Mouse (Mus musculus) bone marrow, adult 2 months (tissue): ENCODE measurements around the gene Gcnt7.

ENCODE experiments used
- CTCF ChIP-seq: fragments of 200-500 bp; IDR thresholded peaks from 2 replicates; pipeline ENCODE4 v1.5.1; 2011; ENCODE audit warnings: low read length, control low read depth; ENCODE audit not compliant: control insufficient read depth, insufficient read depth
- POLR2A ChIP-seq: fragments of 200-500 bp; IDR thresholded peaks from 2 replicates; pipeline ENCODE4 v1.6.1; 2011; ENCODE audit warnings: low read depth, mild to moderate bottlenecking, control low read depth, low read length, borderline replicate concordance; ENCODE audit not compliant: control insufficient read depth

DNA sequence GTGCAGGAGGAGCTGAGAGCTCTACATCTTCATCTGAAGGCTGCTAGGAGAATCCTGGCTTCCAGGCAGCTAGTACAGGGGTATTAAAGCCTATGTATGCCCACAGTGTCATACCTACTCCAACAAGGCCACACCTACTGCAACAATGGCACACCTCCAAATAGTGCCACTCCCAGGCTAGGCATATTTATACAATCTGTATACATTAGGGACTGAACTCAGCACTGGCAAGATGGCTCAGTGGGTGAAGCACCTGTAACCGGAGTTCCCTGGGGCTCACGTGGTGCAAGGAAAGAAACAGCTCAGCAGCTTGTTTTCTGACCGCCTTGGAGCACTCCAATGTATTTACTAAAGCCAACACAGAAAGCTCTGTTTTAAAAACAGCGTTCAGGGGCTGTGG, 12.8 kb downstream of the Gcnt7 start:
- no peak for TF ChIP-seq CTCF
- TF ChIP-seq POLR2A = no peak
